ENCODE assay signal across 8 mouse cellular contexts in genomic region chr7:62078607-62079006, GRCm38 (mm10).
DNase-seq lines count a peak whose midpoint lies in the region; ATAC-seq and TF ChIP-seq lines count a peak whose summit lies in the region.

No protein-coding gene starts in this region.

- no peaks in the 10 kb centered on the region for H3K36me3 ChIP-seq in liver, adult 2 months (ENCODE audit: control insufficient read depth, insufficient read depth, low read length)
- no peaks in the 10 kb centered on the region for H3K36me3 ChIP-seq in liver, embryonic 12.5 days
- no peaks in the 10 kb centered on the region for H3K36me3 ChIP-seq in midbrain, embryonic 16.5 days (ENCODE audit: control insufficient read depth, insufficient read depth, low read length)

- no peak for TF ChIP-seq CTCF in liver, adult 2 months (IDR thresholded peaks at IDR 0.05; ENCODE audit: low read depth, low read length)

- DNase-seq in cerebellum, adult 11 months = peak; percentile 4
- DNase-seq in cerebellum, adult 11-12 months = no peak
- DNase-seq in liver, adult 2 months (ENCODE audit: extremely low read depth, low read depth, low spot score) = peak; percentile 65
- DNase-seq in cerebellum, postnatal 25 days = peak; percentile 33 to 70
- no peak for DNase-seq in spleen, postnatal 14 days (ENCODE audit: low spot score in 2 of 2)
- DNase-seq in thymus, postnatal 25 days = no peak

- no peak for TF ChIP-seq POLR2A in liver, adult 2 months (IDR thresholded peaks at IDR 0.05; ENCODE audit: extremely low read depth, insufficient read depth, low read length)

- WGBS in liver, adult 2 months = 14% methylated on average over 1 of the region's 1 CpGs
- 45% methylated on average over 1 of the region's 1 CpGs for WGBS in liver, embryonic 12.5 days (ENCODE audit: insufficient replicate concordance)
- 58% methylated on average over 1 of the region's 1 CpGs for WGBS in midbrain, embryonic 16.5 days

- no peak overlapping the region for H3K4me3 ChIP-seq in liver, adult 2 months (ENCODE audit: insufficient read depth, low read depth, low read length)
- no peak overlapping the region for H3K4me3 ChIP-seq in liver, embryonic 12.5 days
- no peak overlapping the region for H3K4me3 ChIP-seq in midbrain, embryonic 16.5 days (ENCODE audit: low read depth, low read length)

- H3K9me3 ChIP-seq in liver, embryonic 12.5 days (replicated peaks) = no peaks in the 10 kb centered on the region
- no peaks in the 10 kb centered on the region for H3K9me3 ChIP-seq in midbrain, embryonic 16.5 days (replicated peaks; ENCODE audit: control insufficient read depth, low read length, poor library complexity, severe bottlenecking)

- no peaks in the 10 kb centered on the region for H3K4me1 ChIP-seq in liver, adult 2 months (ENCODE audit: control insufficient read depth, insufficient read depth, low read length)
- H3K4me1 ChIP-seq in liver, embryonic 12.5 days = no peaks in the 10 kb centered on the region
- H3K4me1 ChIP-seq in midbrain, embryonic 16.5 days (ENCODE audit: control insufficient read depth, insufficient read depth, low read length) = no peaks in the 10 kb centered on the region

- no peaks in the 10 kb centered on the region for H3K27me3 ChIP-seq in liver, adult 2 months (ENCODE audit: control insufficient read depth, insufficient read depth, low read length)
- no peaks in the 10 kb centered on the region for H3K27me3 ChIP-seq in liver, embryonic 12.5 days (replicated peaks)
- H3K27me3 ChIP-seq in midbrain, embryonic 16.5 days (ENCODE audit: control insufficient read depth, insufficient read depth, low read depth, low read length) = no peaks in the 10 kb centered on the region

- H3K4me2 ChIP-seq in liver, embryonic 12.5 days = no peak overlapping the region
- no peak overlapping the region for H3K4me2 ChIP-seq in midbrain, embryonic 16.5 days (ENCODE audit: low read length)

- H3K79me2 ChIP-seq in liver, adult 2 months (ENCODE audit: control insufficient read depth, insufficient read depth, low read length) = no peaks in the 10 kb centered on the region

- no peak overlapping the region for H3K9ac ChIP-seq in liver, adult 2 months (ENCODE audit: low read depth, low read length)
- no peak overlapping the region for H3K9ac ChIP-seq in liver, embryonic 12.5 days
- H3K9ac ChIP-seq in midbrain, embryonic 16.5 days (ENCODE audit: low read depth, low read length) = no peak overlapping the region

- H3K27ac ChIP-seq in liver, adult 2 months (replicated peaks; ENCODE audit: insufficient read depth, low read depth, low read length) = no peak overlapping the region
- no peak overlapping the region for H3K27ac ChIP-seq in liver, embryonic 12.5 days
- no peak overlapping the region for H3K27ac ChIP-seq in midbrain, embryonic 16.5 days (ENCODE audit: low read length)

- ATAC-seq in liver, embryonic 12.5 days = no peak
- ATAC-seq in midbrain, embryonic 16.5 days = peak; percentile 87

Comparison
In these comparisons a context has a peak if more than half of its experiments do, and no peak if none do; other contexts are left out.
1. DNase-seq: peak in cerebellum, adult 11 months (single experiment), liver, adult 2 months (single experiment) and cerebellum, postnatal 25 days (2 of 2); none in cerebellum, adult 11-12 months (single experiment), spleen, postnatal 14 days (0 of 2) and thymus, postnatal 25 days (single experiment).